In the genomic region with DNA sequence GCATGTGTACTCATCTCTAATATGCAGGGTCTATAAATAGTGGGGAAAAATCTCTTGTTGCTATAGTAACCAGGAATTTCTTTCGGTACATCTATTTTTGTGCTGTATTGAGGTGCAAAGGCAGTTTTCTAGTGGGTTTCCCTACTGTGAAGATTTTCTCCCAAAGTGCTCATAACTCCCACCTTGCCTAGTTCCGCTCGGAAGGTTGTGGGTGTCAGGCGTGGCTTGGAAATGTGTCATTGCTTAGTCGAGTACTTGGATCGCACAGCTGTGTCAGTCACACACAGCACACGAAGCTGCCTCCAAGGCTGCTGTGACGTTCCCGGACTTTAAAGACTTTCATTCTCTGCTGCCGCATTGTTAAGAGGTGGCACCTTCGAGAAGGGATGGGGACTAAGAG, we compare ENCODE assay signal across 13 mouse cellular contexts.
A peak's percentile ranks its signal among the peaks of the same experiment; 100 is the strongest.
DNase-seq lines count a peak whose midpoint lies in the region; ATAC-seq lines count a peak whose summit lies in the region.
"Had no signal": no experiment of that assay in that cellular context is flagged by ENCODE, and none has a peak within 500 bp of the region (broad histone marks: within the 10 kb centered on the region; RNA-seq: fewer than 3 reads in every experiment).

No protein-coding gene starts in this region.

- H3K4me1 ChIP-seq in forebrain, embryonic 15.5 days, result no peaks in the 10 kb centered on the region
- H3K4me1 ChIP-seq in forebrain, embryonic 10.5 days, result no peaks in the 10 kb centered on the region
- H3K4me1 ChIP-seq in kidney, embryonic 16.5 days (ENCODE audit: insufficient read depth, low read length), result no peaks in the 10 kb centered on the region
- H3K4me1 ChIP-seq: limb, embryonic 15.5 days had no signal

- H3K27me3 ChIP-seq in forebrain, embryonic 15.5 days, result no peaks in the 10 kb centered on the region
- H3K27me3 ChIP-seq in forebrain, embryonic 10.5 days (ENCODE audit: poor library complexity, severe bottlenecking), result no peaks in the 10 kb centered on the region
- no peaks in the 10 kb centered on the region for H3K27me3 ChIP-seq in kidney, embryonic 16.5 days (ENCODE audit: insufficient read depth, low read length)
- H3K27me3 ChIP-seq: limb, embryonic 15.5 days had no signal

- no peak overlapping the region for H3K4me3 ChIP-seq in forebrain, embryonic 15.5 days
- H3K4me3 ChIP-seq in forebrain, embryonic 10.5 days, result no peak overlapping the region
- no peak overlapping the region for H3K4me3 ChIP-seq in kidney, embryonic 16.5 days (ENCODE audit: low read length)
- H3K4me3 ChIP-seq: limb, embryonic 15.5 days had no signal

- peak overlapping the region; percentile 39 for H3K27ac ChIP-seq in forebrain, embryonic 15.5 days (replicated peaks)
- no peak overlapping the region for H3K27ac ChIP-seq in forebrain, embryonic 10.5 days
- no peak overlapping the region for H3K27ac ChIP-seq in kidney, embryonic 16.5 days (ENCODE audit: low read length)
- H3K27ac ChIP-seq: limb, embryonic 15.5 days had no signal

- H3K36me3 ChIP-seq in forebrain, embryonic 15.5 days, result no peaks in the 10 kb centered on the region
- no peaks in the 10 kb centered on the region for H3K36me3 ChIP-seq in forebrain, embryonic 10.5 days (replicated peaks)
- H3K36me3 ChIP-seq in kidney, embryonic 16.5 days (ENCODE audit: insufficient read depth, low read length), result no peaks in the 10 kb centered on the region
- H3K36me3 ChIP-seq: limb, embryonic 15.5 days had no signal

- no peak overlapping the region for H3K9ac ChIP-seq in forebrain, embryonic 15.5 days (replicated peaks)
- H3K9ac ChIP-seq in kidney, embryonic 16.5 days (replicated peaks; ENCODE audit: low read length), result no peak overlapping the region
- H3K9ac ChIP-seq: limb, embryonic 15.5 days had no signal

- no peak overlapping the region for H3K4me2 ChIP-seq in forebrain, embryonic 15.5 days (replicated peaks)
- H3K4me2 ChIP-seq in kidney, embryonic 16.5 days (replicated peaks; ENCODE audit: low read depth, low read length), result no peak overlapping the region
- H3K4me2 ChIP-seq: limb, embryonic 15.5 days had no signal

- H3K9me3 ChIP-seq in forebrain, embryonic 15.5 days, result no peaks in the 10 kb centered on the region
- H3K9me3 ChIP-seq in forebrain, embryonic 10.5 days, result no peaks in the 10 kb centered on the region
- H3K9me3 ChIP-seq in kidney, embryonic 16.5 days (ENCODE audit: low read length), result no peaks in the 10 kb centered on the region
- H3K9me3 ChIP-seq: limb, embryonic 15.5 days had no signal

- peak; percentile 67 for ATAC-seq in forebrain, embryonic 15.5 days (replicated peaks)
- ATAC-seq in kidney, embryonic 16.5 days (ENCODE audit: low FRiP score, low TSS enrichment), result no peak

- no peak for DNase-seq in forebrain, embryonic 10.5 days (ENCODE audit: extremely low spot score, low spot score)
- peak; percentile 54 for DNase-seq in brain, embryonic 18.5 days (ENCODE audit: low read depth, low spot score)
- peak; percentile 11 to 30 for DNase-seq in layer of hippocampus, postnatal 25 days (ENCODE audit: extremely low spot score in 1 of 2, low spot score in 1 of 2)
- DNase-seq in right cerebral cortex, adult 18-20 months, result peak; percentile 91
- no peak for DNase-seq in adrenal gland, adult 18-20 months (ENCODE audit: low spot score in 2 of 2)
- DNase-seq in thymus, adult 18-20 months, result no peak
- DNase-seq: adrenal gland, postnatal 36 days; cerebellum, postnatal 36 days; kidney, adult 8-10 months; lung, postnatal 14 days had no signal

- 74% methylated on average over 11 of the region's 11 CpGs for WGBS in forebrain, embryonic 15.5 days
- WGBS in forebrain, embryonic 10.5 days, result 89% methylated on average over 11 of the region's 11 CpGs
- WGBS in kidney, embryonic 16.5 days, result 69% methylated on average over 11 of the region's 11 CpGs

Comparison
In these comparisons a context has a peak if more than half of its experiments do, and no peak if none do; other contexts are left out.
1. DNase-seq: peak in brain, embryonic 18.5 days (single experiment), layer of hippocampus, postnatal 25 days (2 of 2) and right cerebral cortex, adult 18-20 months (single experiment); none in forebrain, embryonic 10.5 days (single experiment), adrenal gland, adult 18-20 months (0 of 2) and thymus, adult 18-20 months (0 of 2).